8 mouse cellular contexts compared by ENCODE assay signal in the genomic region with DNA sequence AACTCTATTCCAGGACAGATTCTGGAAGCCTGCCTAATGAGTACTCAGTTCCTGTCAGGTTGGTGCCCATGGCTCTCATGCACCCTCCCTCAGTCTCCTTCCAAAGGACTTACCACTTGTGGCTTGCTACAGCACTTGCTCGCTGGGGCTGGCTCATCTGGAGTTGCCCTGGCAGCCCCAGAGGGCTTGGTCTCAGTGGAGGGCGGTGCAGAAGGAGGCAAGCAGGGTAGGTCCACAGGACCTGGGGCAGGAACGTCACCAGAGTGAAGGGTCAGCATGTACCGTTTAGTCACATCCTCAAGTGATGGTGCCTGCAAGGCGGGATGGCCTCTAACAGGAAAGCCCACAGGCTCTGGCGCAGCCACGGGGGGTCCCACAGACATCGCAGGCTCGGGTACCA. TPM values are rescaled to one million over a fixed set of nuclear protein-coding genes. Genes with fewer than 3 reads are reported as not detected.
A peak's percentile ranks its signal among the peaks of the same experiment; 100 is the strongest.
DNase-seq lines count a peak whose midpoint lies in the region; ATAC-seq and TF ChIP-seq lines count a peak whose summit lies in the region.

No protein-coding gene starts in this region.

- peak overlapping the region; percentile 49 for H3K4me3 ChIP-seq in lung, adult 2 months (replicated peaks; ENCODE audit: extremely low read depth, low read depth, low read length)
- H3K4me3 ChIP-seq in hindbrain, embryonic 13.5 days: peak overlapping the region; percentile 50
- no peak overlapping the region; a peak in 1 of 4 replicates for H3K4me3 ChIP-seq in liver, embryonic 14.5 days (ENCODE audit: insufficient read depth in 1 of 2, low read depth in 2 of 2, low read length in 2 of 2)
- H3K4me3 ChIP-seq in stomach, postnatal 0 days (ENCODE audit: low read depth, low read length): peak overlapping the region; percentile 70
- H3K4me3 ChIP-seq in cerebellum, adult 2 months (replicated peaks; ENCODE audit: insufficient read depth, low read depth, low read length): no peak overlapping the region

- H3K36me3 ChIP-seq in hindbrain, embryonic 13.5 days: no peaks in the 10 kb centered on the region
- H3K36me3 ChIP-seq in liver, embryonic 14.5 days (replicated peaks; ENCODE audit: control insufficient read depth, insufficient read depth, low read depth): no peaks in the 10 kb centered on the region
- no peaks in the 10 kb centered on the region; the same call in 1 of the 2 replicates for H3K36me3 ChIP-seq in stomach, postnatal 0 days (ENCODE audit: control insufficient read depth, insufficient read depth, low read length)

- TF ChIP-seq EP300 in liver, embryonic 14.5 days (IDR thresholded peaks at IDR 0.05; ENCODE audit: low read depth): no peak
- no peak for TF ChIP-seq EP300 in stomach, postnatal 0 days (optimal IDR thresholded peaks at IDR 0.05)

- no peak for ATAC-seq in hindbrain, embryonic 13.5 days (ENCODE audit: low FRiP score)
- ATAC-seq in liver, embryonic 14.5 days (ENCODE audit: insufficient read depth): no peak
- ATAC-seq in stomach, postnatal 0 days (ENCODE audit: low FRiP score, low TSS enrichment): no peak

- 0 out of 2 replicates have a peak overlapping the region, but pooled peaks have one; percentile 29 for H3K9ac ChIP-seq in hindbrain, embryonic 13.5 days
- no peak overlapping the region for H3K9ac ChIP-seq in liver, embryonic 14.5 days (replicated peaks)
- H3K9ac ChIP-seq in stomach, postnatal 0 days (ENCODE audit: low read length): peak overlapping the region; percentile 59

- peaks cover 64% of the 10 kb centered on the region for H3K27me3 ChIP-seq in hindbrain, embryonic 13.5 days
- peaks cover 36% of the 10 kb centered on the region for H3K27me3 ChIP-seq in liver, embryonic 14.5 days (ENCODE audit: control insufficient read depth, insufficient read depth, low read length)
- H3K27me3 ChIP-seq in stomach, postnatal 0 days (ENCODE audit: control insufficient read depth, insufficient read depth, low read length): no peaks in the 10 kb centered on the region
- peaks cover 10% of the 10 kb centered on the region; the same call in 1 of the 2 replicates for H3K27me3 ChIP-seq in cerebellum, adult 2 months (ENCODE audit: control insufficient read depth, insufficient read depth, low read length)

- TF ChIP-seq POLR2A in lung, adult 2 months (IDR thresholded peaks at IDR 0.05; ENCODE audit: borderline replicate concordance, extremely low read depth, low read depth, low read length): no peak
- no peak for TF ChIP-seq POLR2A in cerebellum, adult 2 months (IDR thresholded peaks at IDR 0.05; ENCODE audit: borderline replicate concordance, insufficient read depth, low read length)

- DNase-seq in lung, adult 2 months: no peak
- no peak for DNase-seq in lung, postnatal 25 days (ENCODE audit: low spot score)
- no peak for DNase-seq in liver, embryonic 14.5 days (ENCODE audit: low read depth in 3 of 3, low spot score in 3 of 3)
- no peak for DNase-seq in stomach, postnatal 0 days (ENCODE audit: low spot score)
- DNase-seq in cerebellum, adult 2 months: no peak
- DNase-seq in left cerebral cortex, adult 11 months (ENCODE audit: low spot score): no peak
- DNase-seq in urinary bladder, postnatal 25 days (ENCODE audit: low spot score): no peak

- no peak overlapping the region for H3K27ac ChIP-seq in hindbrain, embryonic 13.5 days
- H3K27ac ChIP-seq in liver, embryonic 14.5 days: no peak overlapping the region
- H3K27ac ChIP-seq in stomach, postnatal 0 days (replicated peaks): no peak overlapping the region
- H3K27ac ChIP-seq in cerebellum, adult 2 months (ENCODE audit: insufficient read depth, low read length): no peak overlapping the region

- peak overlapping the region; percentile 80 for H3K4me2 ChIP-seq in hindbrain, embryonic 13.5 days
- H3K4me2 ChIP-seq in liver, embryonic 14.5 days (ENCODE audit: low read depth): peak overlapping the region; percentile 40
- H3K4me2 ChIP-seq in stomach, postnatal 0 days (replicated peaks; ENCODE audit: low read depth): peak overlapping the region; percentile 83

- no peak for TF ChIP-seq CTCF in lung, adult 2 months (IDR thresholded peaks at IDR 0.05; ENCODE audit: insufficient read depth, low read length)
- TF ChIP-seq CTCF in liver, embryonic 14.5 days (IDR thresholded peaks at IDR 0.05; ENCODE audit: low read depth): no peak
- no peak for TF ChIP-seq CTCF in stomach, postnatal 0 days (IDR thresholded peaks at IDR 0.05; ENCODE audit: low read depth)
- no peak for TF ChIP-seq CTCF in cerebellum, adult 2 months (IDR thresholded peaks at IDR 0.05; ENCODE audit: borderline replicate concordance, insufficient read depth, low read depth, low read length)

- 45% methylated on average over 9 of the region's 9 CpGs for WGBS in lung, adult 2 months
- WGBS in hindbrain, embryonic 13.5 days: 59% methylated on average over 9 of the region's 9 CpGs
- WGBS in liver, embryonic 14.5 days (ENCODE audit: insufficient replicate concordance): 60% methylated on average over 9 of the region's 9 CpGs
- WGBS in stomach, postnatal 0 days: 41% methylated on average over 9 of the region's 9 CpGs
- WGBS in cerebellum, adult 2 months: 66% methylated on average over 9 of the region's 9 CpGs

- no peaks in the 10 kb centered on the region for H3K9me3 ChIP-seq in hindbrain, embryonic 13.5 days
- no peaks in the 10 kb centered on the region for H3K9me3 ChIP-seq in liver, embryonic 14.5 days (ENCODE audit: control insufficient read depth, low read length)
- H3K9me3 ChIP-seq in stomach, postnatal 0 days (ENCODE audit: control insufficient read depth, low read length): no peaks in the 10 kb centered on the region

- H3K4me1 ChIP-seq in lung, adult 2 months (ENCODE audit: control insufficient read depth, insufficient read depth, low read length): 0 out of 2 replicates have a peak, but pooled peaks cover 11% of the 10 kb centered on the region
- H3K4me1 ChIP-seq in hindbrain, embryonic 13.5 days (replicated peaks): peaks cover 95% of the 10 kb centered on the region
- H3K4me1 ChIP-seq in liver, embryonic 14.5 days (replicated peaks; ENCODE audit: control insufficient read depth in 2 of 2, insufficient read depth in 2 of 2, low read length in 1 of 2): peaks cover 0 to 4% of the 10 kb centered on the region in 2 experiments; a peak in 1 of 4 replicates
- H3K4me1 ChIP-seq in stomach, postnatal 0 days (replicated peaks; ENCODE audit: control insufficient read depth, insufficient read depth): peaks cover 18% of the 10 kb centered on the region
- H3K4me1 ChIP-seq in cerebellum, adult 2 months (ENCODE audit: control insufficient read depth, insufficient read depth, low read length): peaks cover 6% of the 10 kb centered on the region; the same call in 1 of the 2 replicates

RNA-seq across cellular contexts. Expression of a gene that starts 3.5 kb away (rescaled TPM):
- polyA plus RNA-seq in lung, adult 2 months (2012; rRNA removed): 56.6 and 59.0 TPM in 2 replicates
- 7.2 and 7.7 TPM in 2 replicates for polyA plus RNA-seq in hindbrain, embryonic 13.5 days (2015; fragmentation: Nextera tagmentation; extraction: Ambion mirVana)
- polyA plus RNA-seq in liver, embryonic 14.5 days (2012; rRNA removed): 1.7 and 2.0 TPM in 2 replicates
- polyA plus RNA-seq in liver, embryonic 14.5 days (2014; fragmentation: Nextera tagmentation; extraction: Ambion mirVana): 0.70 and 0.72 TPM in 2 replicates
- polyA plus RNA-seq in stomach, postnatal 0 days (2015; fragmentation: Nextera tagmentation; extraction: Ambion mirVana): 2.2 and 2.7 TPM in 2 replicates
- 70.0 and 71.4 TPM in 2 replicates for polyA plus RNA-seq in cerebellum, adult 2 months (2012; rRNA removed)

RNA-seq across cellular contexts. Expression of a gene that starts 46.0 kb away (rescaled TPM):
- 59.1 and 61.6 TPM in 2 replicates for polyA plus RNA-seq in lung, adult 2 months (2012; rRNA removed)
- 2.7 and 3.5 TPM in 2 replicates for polyA plus RNA-seq in hindbrain, embryonic 13.5 days (2015; fragmentation: Nextera tagmentation; extraction: Ambion mirVana)
- polyA plus RNA-seq in liver, embryonic 14.5 days (2012; rRNA removed): 2.0 and 2.9 TPM in 2 replicates
- polyA plus RNA-seq in liver, embryonic 14.5 days (2014; fragmentation: Nextera tagmentation; extraction: Ambion mirVana): 2.9 TPM in 2 replicates
- polyA plus RNA-seq in stomach, postnatal 0 days (2015; fragmentation: Nextera tagmentation; extraction: Ambion mirVana): 6.1 and 6.4 TPM in 2 replicates
- polyA plus RNA-seq in cerebellum, adult 2 months (2012; rRNA removed): 1.1 and 1.3 TPM in 2 replicates

Comparison
In these comparisons a context has a peak if more than half of its experiments do, and no peak if none do; other contexts are left out.
1. H3K4me3 ChIP-seq: peak in lung, adult 2 months (single experiment), hindbrain, embryonic 13.5 days (single experiment) and stomach, postnatal 0 days (single experiment); none in liver, embryonic 14.5 days (0 of 2) and cerebellum, adult 2 months (single experiment).
2. Peak in every context shown above with its lines, with median percentiles within 50 percentile points of each other: H3K4me2 ChIP-seq.